18 mouse cellular contexts compared by ENCODE assay signal in the genomic region with DNA sequence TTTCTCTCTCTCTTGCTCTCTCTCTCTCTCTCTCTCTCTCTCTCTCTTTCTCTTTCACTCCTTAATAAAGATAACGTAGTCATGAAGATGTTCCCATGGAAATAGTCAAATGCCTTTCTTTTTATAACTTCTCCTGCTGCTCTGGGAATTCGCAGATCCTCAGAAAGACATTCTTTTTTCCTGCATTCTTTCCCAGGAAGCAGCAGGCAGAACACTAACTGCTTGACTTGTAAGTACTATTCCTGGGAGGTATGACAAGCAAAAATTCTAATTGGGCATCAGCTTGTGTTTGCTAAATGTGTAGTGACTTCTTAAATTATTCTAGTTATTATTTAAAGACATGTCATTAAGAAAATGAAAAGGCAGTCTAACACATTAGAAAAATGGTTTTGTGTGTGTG.
DNase-seq lines count a peak whose midpoint lies in the region; TF ChIP-seq lines count a peak whose summit lies in the region.
"Had no signal": no experiment of that assay in that cellular context is flagged by ENCODE, and none has a peak within 500 bp of the region (broad histone marks: within the 10 kb centered on the region; RNA-seq: fewer than 3 reads in every experiment).

No protein-coding gene starts in this region.

- H3K9ac ChIP-seq in heart, adult 2 months (ENCODE audit: low read depth, low read length): no peak overlapping the region
- H3K9ac ChIP-seq: embryonic facial prominence, embryonic 15.5 days; forebrain, embryonic 15.5 days; heart, embryonic 13.5 days; hindbrain, embryonic 12.5 days had no signal

- H3K36me3 ChIP-seq in heart, adult 2 months (ENCODE audit: control insufficient read depth, insufficient read depth, low read length): peaks cover 7% of the 10 kb centered on the region; the same call in 1 of the 2 replicates
- no peaks in the 10 kb centered on the region for H3K36me3 ChIP-seq in myocyte (ENCODE audit: control insufficient read depth, insufficient read depth)
- H3K36me3 ChIP-seq: embryonic facial prominence, embryonic 15.5 days; forebrain, embryonic 10.5 days; forebrain, embryonic 15.5 days; heart, embryonic 13.5 days; hindbrain, embryonic 12.5 days had no signal

- H3ac ChIP-seq in myocyte (ENCODE audit: control insufficient read depth, insufficient read length): no peak overlapping the region

- no peak overlapping the region for H3K4me3 ChIP-seq in heart, adult 2 months
- no peak overlapping the region for H3K4me3 ChIP-seq in myocyte
- H3K4me3 ChIP-seq: embryonic facial prominence, embryonic 15.5 days; erythroblast, embryonic 14.5 days; forebrain, embryonic 10.5 days; forebrain, embryonic 15.5 days; heart, embryonic 13.5 days; hindbrain, embryonic 12.5 days had no signal

- no peak for DNase-seq in heart, adult 2 months
- no peak for DNase-seq in heart, postnatal 4 days
- peak; percentile 79 for DNase-seq in Muller cell, postnatal 12 days (ENCODE audit: inconsistent ontology term)
- peak; percentile 10 for DNase-seq in NIH3T3 (ENCODE audit: low read depth)
- no peak for DNase-seq in right cerebral cortex, adult 2 months (ENCODE audit: low spot score in 2 of 2)
- DNase-seq: adrenal gland, postnatal 10 days; cerebellum, adult 8-10 months; cerebellum, postnatal 14 days; embryo, embryonic 11 days; heart, postnatal 36 days; kidney, adult 11 months had no signal

- H3K27ac ChIP-seq in heart, adult 2 months: peak overlapping the region; percentile 63
- H3K27ac ChIP-seq: embryonic facial prominence, embryonic 15.5 days; forebrain, embryonic 10.5 days; forebrain, embryonic 15.5 days; heart, embryonic 13.5 days; hindbrain, embryonic 12.5 days had no signal

- TF ChIP-seq EP300 in heart, adult 2 months (IDR thresholded peaks at IDR 0.05; ENCODE audit: insufficient read depth, low read depth, low read length): no peak

- no peak for TF ChIP-seq POLR2A in heart, adult 2 months (IDR thresholded peaks at IDR 0.05; ENCODE audit: insufficient read depth, low read depth, low read length)
- TF ChIP-seq POLR2A in myocyte (IDR thresholded peaks at IDR 0.05; ENCODE audit: insufficient read length, low read depth): no peak

- H3K27me3 ChIP-seq in heart, adult 2 months (ENCODE audit: control insufficient read depth, insufficient read depth, low read length): no peaks in the 10 kb centered on the region
- H3K27me3 ChIP-seq in myocyte (ENCODE audit: control insufficient read depth, insufficient read depth, insufficient read length): no peaks in the 10 kb centered on the region
- H3K27me3 ChIP-seq: embryonic facial prominence, embryonic 15.5 days; forebrain, embryonic 15.5 days; heart, embryonic 13.5 days; hindbrain, embryonic 12.5 days had no signal

- peak overlapping the region; percentile 40 for H3K4me2 ChIP-seq in myocyte (ENCODE audit: low read depth)
- H3K4me2 ChIP-seq: embryonic facial prominence, embryonic 15.5 days; forebrain, embryonic 15.5 days; heart, embryonic 13.5 days; hindbrain, embryonic 12.5 days had no signal

- H3K79me2 ChIP-seq in heart, adult 2 months (replicated peaks; ENCODE audit: control insufficient read depth, insufficient read depth, low read length): no peaks in the 10 kb centered on the region
- no peaks in the 10 kb centered on the region for H3K79me2 ChIP-seq in myocyte (ENCODE audit: control insufficient read depth, insufficient read depth)

- no peak for TF ChIP-seq CTCF in heart, adult 2 months (IDR thresholded peaks at IDR 0.05)

- 19% methylated on average over 2 of the region's 2 CpGs for WGBS in heart, adult 2 months

- intact Hi-C loops in heart, adult 2 months (cut with DNase I): loop anchor here (10.0 kb wide), 1 partner anchor 120 kb away; no protein-coding TSS in a partner anchor

- H3K4me1 ChIP-seq in heart, adult 2 months (ENCODE audit: control insufficient read depth, insufficient read depth, low read length): peaks cover 4% of the 10 kb centered on the region
- H3K4me1 ChIP-seq: embryonic facial prominence, embryonic 15.5 days; forebrain, embryonic 10.5 days; forebrain, embryonic 15.5 days; heart, embryonic 13.5 days; hindbrain, embryonic 12.5 days had no signal

TF ChIP-seq in myocyte, 11 proteins besides CTCF, POLR2A, EP300 and RAD21:
- TF ChIP-seq POLR2AphosphoS2 (IDR thresholded peaks at IDR 0.05; ENCODE audit: insufficient read length, low read depth): no peak
- no peak for TF ChIP-seq TCF12 (IDR thresholded peaks at IDR 0.05; ENCODE audit: insufficient read depth, poor library complexity, severe bottlenecking)
- TF ChIP-seq CEBPB (IDR thresholded peaks at IDR 0.05; ENCODE audit: insufficient read depth, poor library complexity, severe bottlenecking): no peak

Comparison
In these comparisons a context has a peak if more than half of its experiments do, and no peak if none do; other contexts are left out.
1. DNase-seq: peak in Muller cell, postnatal 12 days (single experiment) and NIH3T3 (single experiment); none in heart, adult 2 months (0 of 2), heart, postnatal 4 days (single experiment) and right cerebral cortex, adult 2 months (0 of 2).